Mouse (Mus musculus) intestine, postnatal 0 days (tissue): ENCODE results near the gene A2m. TPM values are rescaled to one million over a fixed set of nuclear protein-coding genes. Genes with fewer than 3 reads are reported as not detected.

ENCODE experiments used
- ATAC-seq: fragments of 200-750 bp; cut with Nextera tagmentation; 2 replicates; pipeline ENCODE4 v1.8.0; 2017; ENCODE audit warnings: mild to moderate bottlenecking, moderate TSS enrichment, moderate library complexity
- H3K27ac ChIP-seq: fragments of 300-500 bp; sonication (generic); 2 replicates; pipeline ENCODE4 v1.5.1; 2014; ENCODE audit warnings: mild to moderate bottlenecking, low read depth, low read length, moderate library complexity
- H3K27me3 ChIP-seq: fragments of 300-500 bp; sonication (generic); replicated peaks from 2 replicates; pipeline ENCODE4 v1.6.1; 2014; ENCODE audit warnings: low read length, mixed read lengths; ENCODE audit not compliant: control insufficient read depth, insufficient read depth
- H3K36me3 ChIP-seq: fragments of 300-500 bp; sonication (generic); 2 replicates; pipeline ENCODE4 v1.6.1; 2014; ENCODE audit warnings: mild to moderate bottlenecking, moderate library complexity; ENCODE audit not compliant: control insufficient read depth, insufficient read depth
- H3K4me1 ChIP-seq: fragments of 300-500 bp; sonication (generic); replicated peaks from 2 replicates; pipeline ENCODE4 v1.6.1; 2014; ENCODE audit warnings: antibody characterized with exemption, low read length, mixed read lengths; ENCODE audit not compliant: control insufficient read depth, insufficient read depth
- H3K4me2 ChIP-seq: fragments of 300-500 bp; sonication (generic); replicated peaks from 2 replicates; pipeline ENCODE4 v1.6.1; 2014; ENCODE audit warnings: low read depth, mild to moderate bottlenecking, moderate library complexity
- H3K4me3 ChIP-seq: fragments of 300-500 bp; sonication (generic); 2 replicates; pipeline ENCODE4 v1.5.1; 2014; ENCODE audit warnings: low read depth, low read length
- H3K9ac ChIP-seq: fragments of 300-500 bp; sonication (generic); 2 replicates; pipeline ENCODE4 v1.6.1; 2014; ENCODE audit warnings: mild to moderate bottlenecking, low read depth, low read length
- H3K9me3 ChIP-seq: fragments of 300-500 bp; sonication (generic); 2 replicates; pipeline ENCODE4 v1.6.1; 2016; ENCODE audit warnings: mixed run types; ENCODE audit not compliant: control insufficient read depth
- CTCF ChIP-seq: sonication (generic); IDR thresholded peaks from 2 replicates; pipeline ENCODE4 v1.5.1; 2016; ENCODE audit warnings: low read depth, mild to moderate bottlenecking, control low read depth, antibody characterized with exemption, moderate library complexity
- WGBS: fragments of 180-500 bp; shearing (Covaris S2); extraction: QIAGEN DNeasy Blood & Tissue Kit; methylation state at CpG from one replicate; pipeline ENCODE4 v1.1.7; 2014; 5-methylcytosine and 5-hydroxymethylcytosine counted together
- polyA plus RNA-seq: library from polyadenylated mRNA; unstranded; fragments of >200 nt; fragmentation: Nextera tagmentation; extraction: Ambion mirVana; gene quantifications from 2 replicates; pipeline ENCODE4 v1.2.1, GENCODE M21; 2015

The A2m gene
- polyA plus RNA-seq, 1 experiment from 2014 or later: 0.04 TPM

- Histone ChIP-seq H3K36me3 (no peaks in the 10 kb centered on the region), H3K4me3 (no peak overlapping the region), H3K27me3 (no peaks in the 10 kb centered on the region), H3K9ac (no peak overlapping the region), H3K9me3 (no peaks in the 10 kb centered on the region), H3K4me1 (no peaks in the 10 kb centered on the region), H3K4me2 (no peak overlapping the region), H3K27ac (no peak overlapping the region)
- no peak for ATAC-seq
- WGBS: 72% methylated on average over 13 of the region's 13 CpGs
- no peak for TF ChIP-seq CTCF
Measured at GRCm38 (mm10) chr6:121634520-121634919, 656 bp upstream of the A2m start.

- Histone ChIP-seq H3K4me3 (no peak overlapping the region), H3K9ac (no peak overlapping the region), H3K4me1 (no peaks in the 10 kb centered on the region), H3K4me2 (peak overlapping the region; percentile 35; the same call in 1 of the 2 replicates), H3K27ac (no peak overlapping the region), H3K27me3 (no peaks in the 10 kb centered on the region), H3K36me3 (no peaks in the 10 kb centered on the region), H3K9me3 (no peaks in the 10 kb centered on the region)
- no peak for TF ChIP-seq CTCF
- no peak for ATAC-seq
- 11% methylated on average over 12 of the region's 12 CpGs for WGBS
Measured at GRCm38 (mm10) chr6:121635878-121636371, 749 bp downstream of the A2m start.

DNA sequence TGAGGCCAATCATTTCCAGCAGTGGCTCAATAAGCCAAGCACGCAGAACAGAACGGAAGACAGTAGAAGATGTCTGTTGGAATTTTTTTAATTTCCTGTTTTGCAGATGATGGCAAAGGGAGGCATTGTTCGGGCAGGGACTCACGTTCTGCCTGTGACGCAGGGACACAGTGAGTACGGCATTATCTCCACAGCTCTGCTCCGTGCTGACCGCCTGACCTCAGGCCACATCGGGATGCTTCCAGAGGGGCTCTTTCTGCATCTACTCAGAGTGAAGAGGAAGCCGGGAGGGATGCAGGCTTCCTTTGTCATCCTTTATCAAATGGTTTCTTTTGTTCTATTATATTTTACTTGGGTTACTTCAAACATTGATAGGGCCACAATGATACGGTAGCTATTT lies 13.3 kb downstream of the A2m start:
- H3K4me3 ChIP-seq: no peak overlapping the region
- ATAC-seq: no peak
- no peaks in the 10 kb centered on the region for H3K9me3 ChIP-seq
- no peak overlapping the region for H3K27ac ChIP-seq
- H3K36me3 ChIP-seq: no peaks in the 10 kb centered on the region
- no peak overlapping the region for H3K9ac ChIP-seq
- TF ChIP-seq CTCF: no peak
- H3K4me2 ChIP-seq: no peak overlapping the region
- H3K27me3 ChIP-seq: no peaks in the 10 kb centered on the region
- WGBS: 74% methylated on average over 11 of the region's 11 CpGs
- H3K4me1 ChIP-seq: no peaks in the 10 kb centered on the region

Other genes with a start within 250 kb of the A2m start
- gene Iqsec3, start 161.7 kb upstream of the A2m start, polyA plus RNA-seq: 0.16 and 0.18 TPM in 2 replicates
- not detected in 2 replicates for gene Gm7298, start 97.6 kb downstream of the A2m start, polyA plus RNA-seq
- gene Mug1, start 203.2 kb downstream of the A2m start, polyA plus RNA-seq: not detected in 2 replicates